In the genomic region with DNA sequence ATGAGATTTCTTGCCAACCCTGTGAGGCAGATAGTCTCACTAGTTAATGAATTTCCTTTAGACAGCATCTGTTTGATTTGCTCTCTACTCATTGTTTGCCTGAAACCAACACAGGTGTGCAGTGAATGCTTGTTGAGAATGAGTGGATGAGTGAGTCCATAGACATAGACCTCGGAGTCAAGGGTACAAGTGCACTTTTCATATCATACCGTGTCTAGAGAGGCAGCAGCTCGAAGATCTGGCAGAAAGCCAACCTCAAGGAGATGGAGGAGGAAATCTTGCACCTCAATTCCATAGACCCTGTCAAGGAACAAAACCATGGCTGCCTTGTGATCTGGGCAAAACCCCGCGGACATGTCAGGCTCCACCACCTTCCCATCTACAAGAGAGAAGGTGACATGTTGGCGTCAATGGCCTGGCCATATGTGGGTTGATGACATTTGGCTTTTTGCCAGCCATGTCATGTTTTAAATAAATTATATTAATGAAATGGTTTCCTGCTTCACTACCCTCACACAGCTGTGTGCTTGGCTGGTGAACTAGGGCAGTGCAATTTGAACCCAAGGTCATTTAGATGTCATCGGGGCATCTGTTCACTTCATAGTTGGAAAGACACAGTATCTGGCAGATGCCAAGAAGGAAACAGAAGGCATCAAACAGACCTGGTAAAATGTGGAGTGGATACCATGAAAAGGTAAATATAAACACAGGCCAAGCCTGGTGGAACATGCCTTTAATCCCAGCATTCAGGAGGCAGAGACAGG, we compare ENCODE assay signal across 14 mouse cellular contexts.
DNase-seq lines count a peak whose midpoint lies in the region; ATAC-seq lines count a peak whose summit lies in the region.
"Had no signal": no experiment of that assay in that cellular context is flagged by ENCODE, and none has a peak within 500 bp of the region (broad histone marks: within the 10 kb centered on the region; RNA-seq: fewer than 3 reads in every experiment).

No protein-coding gene starts in this region.

- H3K4me3 ChIP-seq in heart, embryonic 11.5 days (ENCODE audit: low read depth, low read length), result no peak overlapping the region
- H3K4me3 ChIP-seq in heart, embryonic 10.5 days, result no peak overlapping the region
- no peak overlapping the region for H3K4me3 ChIP-seq in lung, embryonic 16.5 days (ENCODE audit: low read length)
- H3K4me3 ChIP-seq in embryonic facial prominence, embryonic 14.5 days (ENCODE audit: low read depth, low read length), result no peak overlapping the region
- H3K4me3 ChIP-seq: kidney, embryonic 15.5 days; limb, embryonic 12.5 days; midbrain, embryonic 12.5 days; neural tube, embryonic 12.5 days had no signal

- H3K4me1 ChIP-seq in heart, embryonic 11.5 days (ENCODE audit: control insufficient read depth, insufficient read depth, low read length), result no peaks in the 10 kb centered on the region
- H3K4me1 ChIP-seq in heart, embryonic 10.5 days, result no peaks in the 10 kb centered on the region
- no peaks in the 10 kb centered on the region for H3K4me1 ChIP-seq in lung, embryonic 16.5 days (replicated peaks; ENCODE audit: control insufficient read depth, insufficient read depth, low read length)
- H3K4me1 ChIP-seq in embryonic facial prominence, embryonic 14.5 days (ENCODE audit: control insufficient read depth, insufficient read depth, low read length), result no peaks in the 10 kb centered on the region
- H3K4me1 ChIP-seq: kidney, embryonic 15.5 days; limb, embryonic 12.5 days; midbrain, embryonic 12.5 days; neural tube, embryonic 12.5 days had no signal

- no peak overlapping the region for H3K27ac ChIP-seq in heart, embryonic 11.5 days (ENCODE audit: low read depth, low read length)
- H3K27ac ChIP-seq in heart, embryonic 10.5 days, result no peak overlapping the region
- H3K27ac ChIP-seq in lung, embryonic 16.5 days (ENCODE audit: low read length), result no peak overlapping the region
- no peak overlapping the region for H3K27ac ChIP-seq in embryonic facial prominence, embryonic 14.5 days (replicated peaks; ENCODE audit: low read depth, low read length)
- H3K27ac ChIP-seq: kidney, embryonic 15.5 days; limb, embryonic 12.5 days; midbrain, embryonic 12.5 days; neural tube, embryonic 12.5 days had no signal

- H3K36me3 ChIP-seq in heart, embryonic 11.5 days (ENCODE audit: control insufficient read depth, insufficient read depth, low read length), result peaks cover 7% of the 10 kb centered on the region; the same call in 1 of the 2 replicates
- peaks cover 81% of the 10 kb centered on the region for H3K36me3 ChIP-seq in heart, embryonic 10.5 days
- H3K36me3 ChIP-seq in lung, embryonic 16.5 days (ENCODE audit: control insufficient read depth, insufficient read depth, low read length), result no peaks in the 10 kb centered on the region
- no peaks in the 10 kb centered on the region for H3K36me3 ChIP-seq in embryonic facial prominence, embryonic 14.5 days (ENCODE audit: control insufficient read depth, insufficient read depth, low read length)
- H3K36me3 ChIP-seq: G1E; kidney, embryonic 15.5 days; limb, embryonic 12.5 days; midbrain, embryonic 12.5 days; neural tube, embryonic 12.5 days had no signal

- H3K27me3 ChIP-seq in heart, embryonic 11.5 days (ENCODE audit: control insufficient read depth, insufficient read depth, low read length), result no peaks in the 10 kb centered on the region
- H3K27me3 ChIP-seq in heart, embryonic 10.5 days (ENCODE audit: insufficient read depth, poor library complexity, severe bottlenecking), result no peaks in the 10 kb centered on the region
- no peaks in the 10 kb centered on the region for H3K27me3 ChIP-seq in lung, embryonic 16.5 days (ENCODE audit: control insufficient read depth, insufficient read depth, low read depth, low read length)
- H3K27me3 ChIP-seq in embryonic facial prominence, embryonic 14.5 days (replicated peaks; ENCODE audit: control insufficient read depth, insufficient read depth, low read length), result no peaks in the 10 kb centered on the region
- H3K27me3 ChIP-seq: kidney, embryonic 15.5 days; limb, embryonic 12.5 days; midbrain, embryonic 12.5 days; neural tube, embryonic 12.5 days had no signal

- peak; percentile 46; the same call in 1 of the 2 replicates for ATAC-seq in heart, embryonic 11.5 days (replicated peaks; ENCODE audit: insufficient number of reproducible peaks, low FRiP score, low TSS enrichment)
- peak; percentile 91 for ATAC-seq in lung, embryonic 16.5 days (ENCODE audit: low read depth)
- ATAC-seq in embryonic facial prominence, embryonic 14.5 days (ENCODE audit: low read depth), result no peak

- WGBS in heart, embryonic 11.5 days (ENCODE audit: insufficient replicate concordance), result 76% methylated on average over 7 of the region's 7 CpGs
- 89% methylated on average over 7 of the region's 7 CpGs for WGBS in heart, embryonic 10.5 days
- 42% methylated on average over 7 of the region's 7 CpGs for WGBS in lung, embryonic 16.5 days
- 85% methylated on average over 7 of the region's 7 CpGs for WGBS in embryonic facial prominence, embryonic 14.5 days

- no peak overlapping the region for H3K9ac ChIP-seq in heart, embryonic 11.5 days (ENCODE audit: low read depth, low read length)
- no peak overlapping the region for H3K9ac ChIP-seq in lung, embryonic 16.5 days (ENCODE audit: low read length)
- H3K9ac ChIP-seq in embryonic facial prominence, embryonic 14.5 days (ENCODE audit: low read depth, low read length), result no peak overlapping the region
- H3K9ac ChIP-seq: kidney, embryonic 15.5 days; limb, embryonic 12.5 days; midbrain, embryonic 12.5 days; neural tube, embryonic 12.5 days had no signal

- H3K4me2 ChIP-seq in heart, embryonic 11.5 days, result no peak overlapping the region
- no peak overlapping the region for H3K4me2 ChIP-seq in lung, embryonic 16.5 days (ENCODE audit: low read depth, low read length)
- H3K4me2 ChIP-seq in embryonic facial prominence, embryonic 14.5 days (ENCODE audit: low read depth, low read length), result no peak overlapping the region
- H3K4me2 ChIP-seq: kidney, embryonic 15.5 days; limb, embryonic 12.5 days; midbrain, embryonic 12.5 days; neural tube, embryonic 12.5 days had no signal

- no peak for DNase-seq in heart, embryonic 10.5 days (ENCODE audit: low spot score)
- DNase-seq in lung, postnatal 14 days, result no peak
- peak; percentile 34 for DNase-seq in cerebellum, adult 11-12 months
- peak; percentile 0 for DNase-seq in embryonic facial prominence, embryonic 14.5 days (ENCODE audit: low spot score)
- DNase-seq in spleen, postnatal 14 days (ENCODE audit: low spot score in 2 of 2), result no peak
- DNase-seq: adrenal gland, postnatal 36 days; thymus, adult 2 months had no signal

- no peaks in the 10 kb centered on the region for H3K9me3 ChIP-seq in heart, embryonic 11.5 days (replicated peaks; ENCODE audit: control insufficient read depth, low read length)
- H3K9me3 ChIP-seq in heart, embryonic 10.5 days, result no peaks in the 10 kb centered on the region
- no peaks in the 10 kb centered on the region for H3K9me3 ChIP-seq in lung, embryonic 16.5 days (ENCODE audit: control insufficient read depth, low read length)
- H3K9me3 ChIP-seq in embryonic facial prominence, embryonic 14.5 days (ENCODE audit: control insufficient read depth, low read length), result no peaks in the 10 kb centered on the region
- H3K9me3 ChIP-seq: G1E; kidney, embryonic 15.5 days; limb, embryonic 12.5 days; midbrain, embryonic 12.5 days; neural tube, embryonic 12.5 days had no signal

Comparison
In these comparisons a context has a peak if more than half of its experiments do, and no peak if none do; other contexts are left out.
1. DNase-seq: peak in cerebellum, adult 11-12 months (single experiment) and embryonic facial prominence, embryonic 14.5 days (single experiment); none in heart, embryonic 10.5 days (single experiment), lung, postnatal 14 days (single experiment) and spleen, postnatal 14 days (0 of 2).